Mouse (Mus musculus) spleen, adult 12 weeks (tissue): ENCODE results near the gene Dhx34.

Source experiments
- DNase-seq: peaks from one replicate; pipeline ENCODE4 v3.0.0; 2022; ENCODE audit warnings: low spot score

Dhx34 gene

GRCm38 (mm10) chr7:16160702-16161101 is 61.1 kb downstream of the Dhx34 start:
- no peak for DNase-seq

- DNase-seq: no peak
These were observed 63.1 kb downstream of the Dhx34 start for GRCm38 (mm10) chr7:16158735-16159134.

- no peak for DNase-seq
These were observed 65.6 kb downstream of the Dhx34 start for GRCm38 (mm10) chr7:16156105-16156714.

- DNase-seq: no peak
These were observed 66.5 kb downstream of the Dhx34 start for GRCm38 (mm10) chr7:16155132-16155872.

GRCm38 (mm10) chr7:16153522-16153921 is 68.3 kb downstream of the Dhx34 start:
- DNase-seq: no peak

GRCm38 (mm10) chr7:16150191-16151145 is 71.4 kb downstream of the Dhx34 start:
- DNase-seq: no peak

GRCm38 (mm10) chr7:16149241-16149640 is 72.6 kb downstream of the Dhx34 start:
- no peak for DNase-seq

- DNase-seq: no peak
These were observed 74.2 kb downstream of the Dhx34 start for GRCm38 (mm10) chr7:16147643-16148042.
